In genomic region chr8:73355979-73356378, GRCm38 (mm10) we compare ENCODE assay signal across 8 mouse cellular contexts. TPM values are rescaled to one million over a fixed set of nuclear protein-coding genes. Genes with fewer than 3 reads are reported as not detected.
DNase-seq lines count a peak whose midpoint lies in the region; ATAC-seq and TF ChIP-seq lines count a peak whose summit lies in the region.

No protein-coding gene starts in this region.

- no peak overlapping the region for H3K9ac ChIP-seq in forebrain, embryonic 12.5 days
- no peak overlapping the region for H3K9ac ChIP-seq in MEL (ENCODE audit: control insufficient read depth, low read depth, low read length, poor library complexity, severe bottlenecking)
- no peak overlapping the region for H3K9ac ChIP-seq in stomach, postnatal 0 days (ENCODE audit: low read length)

- DNase-seq in forebrain, embryonic 10.5 days (ENCODE audit: extremely low spot score, low spot score), result peak; percentile 49
- peak; percentile 12 for DNase-seq in MEL (ENCODE audit: low read depth, low spot score)
- peak; percentile 87 to 88 for DNase-seq in cerebellum, postnatal 14 days
- DNase-seq in gastrocnemius, postnatal 4 days (ENCODE audit: low spot score in 2 of 2), result peak; percentile 19 to 41
- peak; percentile 83 for DNase-seq in layer of hippocampus, adult 9-10 months (ENCODE audit: low spot score)
- DNase-seq in mesoderm, embryonic 11.5 days (ENCODE audit: low read depth, low spot score), result peak; percentile 87
- DNase-seq in stomach, postnatal 0 days (ENCODE audit: low spot score), result peak; percentile 32

- peaks cover 27% of the 10 kb centered on the region for H3K4me1 ChIP-seq in forebrain, embryonic 10.5 days
- H3K4me1 ChIP-seq in forebrain, embryonic 12.5 days, result peaks cover 14% of the 10 kb centered on the region
- no peaks in the 10 kb centered on the region for H3K4me1 ChIP-seq in MEL (ENCODE audit: control insufficient read depth in 1 of 2, insufficient read depth in 2 of 2, low read length in 2 of 2)
- H3K4me1 ChIP-seq in stomach, postnatal 0 days (replicated peaks; ENCODE audit: control insufficient read depth, insufficient read depth), result no peaks in the 10 kb centered on the region

- 20% methylated on average over 2 of the region's 2 CpGs for WGBS in forebrain, embryonic 10.5 days
- 19% methylated on average over 2 of the region's 2 CpGs for WGBS in forebrain, embryonic 12.5 days
- 36% methylated on average over 2 of the region's 2 CpGs for WGBS in stomach, postnatal 0 days

- no peaks in the 10 kb centered on the region for H3K36me3 ChIP-seq in forebrain, embryonic 10.5 days (replicated peaks)
- no peaks in the 10 kb centered on the region for H3K36me3 ChIP-seq in forebrain, embryonic 12.5 days (replicated peaks)
- H3K36me3 ChIP-seq in MEL (ENCODE audit: control insufficient read depth in 1 of 2, insufficient read depth in 2 of 2, low read length in 2 of 2), result no peaks in the 10 kb centered on the region
- H3K36me3 ChIP-seq in stomach, postnatal 0 days (ENCODE audit: control insufficient read depth, insufficient read depth, low read length), result no peaks in the 10 kb centered on the region

- H3K4me2 ChIP-seq in forebrain, embryonic 12.5 days, result no peak overlapping the region
- no peak overlapping the region for H3K4me2 ChIP-seq in stomach, postnatal 0 days (replicated peaks; ENCODE audit: low read depth)

- H3K27me3 ChIP-seq in forebrain, embryonic 10.5 days (ENCODE audit: poor library complexity, severe bottlenecking), result peaks cover 6% of the 10 kb centered on the region; the same call in 1 of the 2 replicates
- no peaks in the 10 kb centered on the region for H3K27me3 ChIP-seq in forebrain, embryonic 12.5 days
- H3K27me3 ChIP-seq in MEL (ENCODE audit: control insufficient read depth in 1 of 2, insufficient read depth in 2 of 2, low read length in 2 of 2), result no peaks in the 10 kb centered on the region
- no peaks in the 10 kb centered on the region for H3K27me3 ChIP-seq in stomach, postnatal 0 days (ENCODE audit: control insufficient read depth, insufficient read depth, low read length)

- TF ChIP-seq EP300 in MEL (IDR thresholded peaks at IDR 0.05; ENCODE audit: low read depth in 1 of 2, low read length in 2 of 2), result no peak
- no peak for TF ChIP-seq EP300 in stomach, postnatal 0 days (optimal IDR thresholded peaks at IDR 0.05)

- no peak for ATAC-seq in forebrain, embryonic 12.5 days (ENCODE audit: low FRiP score)
- ATAC-seq in stomach, postnatal 0 days (ENCODE audit: low FRiP score, low TSS enrichment), result no peak

- H3K27ac ChIP-seq in forebrain, embryonic 10.5 days, result no peak overlapping the region
- no peak overlapping the region for H3K27ac ChIP-seq in forebrain, embryonic 12.5 days
- no peak overlapping the region for H3K27ac ChIP-seq in MEL (ENCODE audit: control insufficient read depth, low read depth, low read length)
- no peak overlapping the region for H3K27ac ChIP-seq in stomach, postnatal 0 days (replicated peaks)

- H3K4me3 ChIP-seq in forebrain, embryonic 10.5 days, result no peak overlapping the region
- H3K4me3 ChIP-seq in forebrain, embryonic 12.5 days (replicated peaks), result no peak overlapping the region
- no peak overlapping the region for H3K4me3 ChIP-seq in MEL (ENCODE audit: control insufficient read depth in 1 of 2, insufficient read depth in 1 of 2, low read depth in 2 of 2, low read length in 2 of 2)
- no peak overlapping the region for H3K4me3 ChIP-seq in stomach, postnatal 0 days (ENCODE audit: low read depth, low read length)

- no peaks in the 10 kb centered on the region for H3K79me2 ChIP-seq in MEL (ENCODE audit: control insufficient read depth, insufficient read depth, low read length, poor library complexity)

- TF ChIP-seq POLR2A in MEL (IDR thresholded peaks at IDR 0.05; ENCODE audit: control insufficient read depth in 1 of 2, insufficient read depth in 1 of 2, low read depth in 1 of 2, low read length in 2 of 2, poor library complexity in 1 of 2), result no peak

- peak; percentile 11 for TF ChIP-seq RAD21 in MEL (IDR thresholded peaks at IDR 0.05; ENCODE audit: low read depth, low read length)

- TF ChIP-seq CTCF in MEL (IDR thresholded peaks at IDR 0.05 in 2 of 3, conservative IDR thresholded peaks at IDR 0.05 in 1 of 3; ENCODE audit: control insufficient read depth in 1 of 3, insufficient read depth in 1 of 3, low read depth in 2 of 3, low read length in 3 of 3, poor library complexity in 1 of 3, severe bottlenecking in 1 of 3), result peak in 2 of 3 experiments; percentile 22 to 28; a peak in 3 of 6 replicates
- TF ChIP-seq CTCF in stomach, postnatal 0 days (IDR thresholded peaks at IDR 0.05; ENCODE audit: low read depth), result peak; percentile 79

- H3K9me3 ChIP-seq in forebrain, embryonic 10.5 days, result no peaks in the 10 kb centered on the region
- no peaks in the 10 kb centered on the region for H3K9me3 ChIP-seq in forebrain, embryonic 12.5 days
- H3K9me3 ChIP-seq in MEL (replicated peaks; ENCODE audit: insufficient read depth, low read length), result no peaks in the 10 kb centered on the region
- H3K9me3 ChIP-seq in stomach, postnatal 0 days (ENCODE audit: control insufficient read depth, low read length), result no peaks in the 10 kb centered on the region

TF ChIP-seq in MEL, 35 proteins besides CTCF, POLR2A, EP300 and RAD21:
- TF ChIP-seq NRF1 (IDR thresholded peaks at IDR 0.05; ENCODE audit: insufficient read depth, low read depth, low read length, poor library complexity, severe bottlenecking), result no peak
- TF ChIP-seq JUND (IDR thresholded peaks at IDR 0.05; ENCODE audit: low read depth, low read length), result no peak
- TF ChIP-seq NELFE (IDR thresholded peaks at IDR 0.05; ENCODE audit: low read depth, low read length), result no peak
- no peak for TF ChIP-seq USF1 (IDR thresholded peaks at IDR 0.05; ENCODE audit: low read depth, low read length)
- TF ChIP-seq ZMIZ1 (IDR thresholded peaks at IDR 0.05; ENCODE audit: low read depth, low read length), result no peak
- no peak for TF ChIP-seq MXI1 (IDR thresholded peaks at IDR 0.05; ENCODE audit: low read depth, low read length)
- no peak for TF ChIP-seq GATA1 (IDR thresholded peaks at IDR 0.05; ENCODE audit: low read depth, low read length)
- no peak for TF ChIP-seq MAX (IDR thresholded peaks at IDR 0.05; ENCODE audit: low read length)
- no peak for TF ChIP-seq MYC (IDR thresholded peaks at IDR 0.05; ENCODE audit: low read depth, low read length)
- no peak for TF ChIP-seq TCF12 (IDR thresholded peaks at IDR 0.05; ENCODE audit: low read depth, low read length)
- no peak for TF ChIP-seq MAZ (IDR thresholded peaks at IDR 0.05; ENCODE audit: low read depth, low read length)
- no peak for TF ChIP-seq UBTF (IDR thresholded peaks at IDR 0.05; ENCODE audit: borderline replicate concordance, insufficient read depth, low read depth, low read length)
- TF ChIP-seq E2F4 (IDR thresholded peaks at IDR 0.05; ENCODE audit: borderline replicate concordance, low read depth, low read length), result no peak
- no peak for TF ChIP-seq ELF1 (IDR thresholded peaks at IDR 0.05; ENCODE audit: low read depth, low read length)
- no peak for TF ChIP-seq USF2 (IDR thresholded peaks at IDR 0.05; ENCODE audit: borderline replicate concordance in 1 of 2, insufficient read depth in 1 of 2, low read depth in 1 of 2, low read length in 2 of 2)
- TF ChIP-seq SIN3A (IDR thresholded peaks at IDR 0.05; ENCODE audit: low read length), result no peak
- no peak for TF ChIP-seq SMC3 (IDR thresholded peaks at IDR 0.05; ENCODE audit: low read depth, low read length)
- no peak for TF ChIP-seq MAFK (IDR thresholded peaks at IDR 0.05; ENCODE audit: borderline replicate concordance, low read depth, low read length)
- TF ChIP-seq ETS1 (IDR thresholded peaks at IDR 0.05; ENCODE audit: low read depth, low read length), result no peak
- no peak for TF ChIP-seq ZNF384 (IDR thresholded peaks at IDR 0.05; ENCODE audit: low read depth, low read length)

RNA-seq across cellular contexts. Expression of gene Large1, which starts 2.6 kb away (rescaled TPM):
- 5.1 and 5.5 TPM in 2 replicates for polyA plus RNA-seq in forebrain, embryonic 10.5 days (2016; fragmentation: Nextera tagmentation; extraction: Ambion mirVana)
- polyA plus RNA-seq in forebrain, embryonic 12.5 days (2016; fragmentation: Nextera tagmentation; extraction: Ambion mirVana), result 11.0 and 12.2 TPM in 2 replicates
- total RNA-seq in MEL (2012; rRNA removed), result not detected in 2 replicates
- polyA plus RNA-seq in MEL (2012; ENCODE audit: insufficient read depth in 1 of 2, insufficient read length in 2 of 2, low read depth in 1 of 2, low replicate concordance in 2 of 2, missing spikeins in 1 of 2), result not detected
- 10 to 100 TPM; 31.5 to 31.8 TPM for total RNA-seq in gastrocnemius, postnatal 4 days (2021)
- polyA plus RNA-seq in stomach, postnatal 0 days (2015; fragmentation: Nextera tagmentation; extraction: Ambion mirVana), result 2.9 and 3.1 TPM in 2 replicates

Comparison
In these comparisons a context has a peak if more than half of its experiments do, and no peak if none do; other contexts are left out.
1. DNase-seq: peak in every context shown above with its lines; median percentile 88 in cerebellum, postnatal 14 days; 87 in mesoderm, embryonic 11.5 days; 83 in layer of hippocampus, adult 9-10 months; 49 in forebrain, embryonic 10.5 days; 32 in stomach, postnatal 0 days; 30 in gastrocnemius, postnatal 4 days; 12 in MEL.